Mouse (Mus musculus) ovary, postnatal 14 days (tissue): ENCODE measurements around the gene Col4a1.

Source experiments
- DNase-seq: peaks from one replicate; pipeline ENCODE4 v3.0.0; 2022; ENCODE audit warnings: low spot score

Gene Col4a1

DNA sequence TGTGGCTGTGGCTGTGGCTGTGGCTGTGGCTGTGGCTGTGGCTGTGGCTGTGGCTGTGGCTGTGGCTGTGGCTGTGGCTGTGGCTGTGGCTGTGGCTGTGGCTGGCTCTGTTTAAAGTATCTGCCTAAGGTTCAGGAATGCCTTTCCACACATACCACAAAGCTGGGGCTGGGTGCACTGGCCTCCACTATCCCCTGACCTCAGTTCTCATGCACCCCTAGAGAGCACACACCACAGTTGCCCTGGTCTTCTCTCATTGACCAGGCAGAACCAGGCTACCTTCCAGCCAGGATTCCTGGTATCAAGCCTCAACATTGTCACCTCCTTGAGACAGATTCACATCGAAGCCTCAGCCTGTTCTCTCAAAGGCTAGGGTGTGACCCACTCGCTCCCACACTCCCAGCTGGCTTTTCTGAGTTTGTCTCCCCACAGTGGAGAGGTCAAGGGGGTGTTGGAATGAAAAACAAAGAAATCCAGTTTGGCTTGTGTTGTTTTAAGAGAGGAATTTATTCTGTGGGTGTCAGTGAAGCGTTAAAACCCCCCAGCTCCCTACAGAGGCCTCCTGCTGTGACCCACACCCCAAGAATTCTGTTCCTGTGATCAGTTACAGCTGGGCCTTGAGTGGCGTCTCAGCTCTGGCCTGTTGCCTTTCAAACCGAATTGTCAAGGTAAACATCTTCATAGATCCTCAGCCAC is 15.2 kb upstream of the Col4a1 start:
- no peak for DNase-seq

DNA sequence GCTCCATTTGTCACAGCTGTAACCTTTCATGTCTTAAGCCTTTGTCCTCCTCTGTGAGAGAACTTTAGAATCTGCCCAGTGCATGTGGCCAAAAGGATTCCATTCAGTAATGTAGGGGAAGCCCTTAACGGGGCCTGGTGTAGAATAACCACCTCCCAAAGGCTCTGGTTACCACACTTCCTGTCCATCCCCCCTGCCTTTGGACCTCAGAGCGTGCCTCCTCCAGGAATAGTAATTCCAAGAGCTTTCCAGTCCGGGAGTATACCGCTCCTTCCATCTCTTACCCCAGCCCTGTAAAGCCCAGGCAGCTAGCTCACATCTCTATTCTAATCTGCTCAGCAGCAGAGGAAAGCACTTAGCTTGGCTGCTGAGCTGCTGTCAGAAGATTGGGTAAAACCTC is 14.7 kb upstream of the Col4a1 start:
- DNase-seq: no peak

DNA sequence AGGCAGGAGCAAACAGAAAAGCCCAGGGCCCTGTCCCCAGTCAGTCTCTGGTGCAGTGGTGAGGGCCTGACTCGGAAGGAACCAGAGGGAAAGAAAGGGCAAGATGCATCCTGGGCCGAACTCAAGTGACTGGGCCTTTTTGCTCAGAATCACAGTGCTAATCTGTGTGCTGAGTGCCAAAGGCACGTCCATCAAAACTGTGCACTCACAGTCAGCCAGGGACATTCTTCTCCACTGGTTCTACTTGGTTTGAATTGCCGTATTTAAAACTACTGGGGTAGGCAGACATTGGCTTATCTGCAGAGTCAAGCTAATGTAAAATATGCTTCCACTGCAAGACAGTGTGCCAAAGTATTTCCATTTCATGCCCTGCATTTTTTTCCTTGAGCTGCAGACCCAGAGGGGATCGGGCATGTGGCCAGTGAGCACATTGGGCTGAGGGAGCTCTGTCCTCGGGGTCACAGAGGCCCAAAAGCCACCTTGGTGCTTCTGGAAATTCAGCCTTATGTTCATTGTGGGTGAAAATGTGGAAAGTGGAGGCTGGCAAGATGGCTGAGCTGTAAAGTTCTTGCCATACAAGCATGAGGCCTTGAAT is 12.3 kb upstream of the Col4a1 start:
- no peak for DNase-seq

DNA sequence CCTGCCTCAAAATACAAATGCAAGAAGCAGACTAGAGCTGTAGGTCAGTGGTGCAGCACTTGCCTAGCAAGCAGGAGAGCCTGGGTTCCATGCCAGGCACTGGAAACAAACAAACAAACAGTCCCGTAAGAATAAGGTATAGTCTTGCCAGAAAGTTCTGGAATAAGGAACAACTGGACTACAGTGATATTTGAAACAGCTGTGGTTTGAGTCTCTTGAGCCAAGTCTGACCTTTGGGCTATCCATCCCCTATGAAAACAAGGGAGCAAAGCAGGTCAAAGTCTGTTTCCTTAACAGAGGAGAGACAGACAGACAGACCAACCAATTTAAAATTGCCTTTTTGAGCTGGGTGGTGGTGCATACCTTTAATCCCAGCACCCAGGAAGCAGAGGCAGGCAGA is 11.1 kb upstream of the Col4a1 start:
- no peak for DNase-seq

DNA sequence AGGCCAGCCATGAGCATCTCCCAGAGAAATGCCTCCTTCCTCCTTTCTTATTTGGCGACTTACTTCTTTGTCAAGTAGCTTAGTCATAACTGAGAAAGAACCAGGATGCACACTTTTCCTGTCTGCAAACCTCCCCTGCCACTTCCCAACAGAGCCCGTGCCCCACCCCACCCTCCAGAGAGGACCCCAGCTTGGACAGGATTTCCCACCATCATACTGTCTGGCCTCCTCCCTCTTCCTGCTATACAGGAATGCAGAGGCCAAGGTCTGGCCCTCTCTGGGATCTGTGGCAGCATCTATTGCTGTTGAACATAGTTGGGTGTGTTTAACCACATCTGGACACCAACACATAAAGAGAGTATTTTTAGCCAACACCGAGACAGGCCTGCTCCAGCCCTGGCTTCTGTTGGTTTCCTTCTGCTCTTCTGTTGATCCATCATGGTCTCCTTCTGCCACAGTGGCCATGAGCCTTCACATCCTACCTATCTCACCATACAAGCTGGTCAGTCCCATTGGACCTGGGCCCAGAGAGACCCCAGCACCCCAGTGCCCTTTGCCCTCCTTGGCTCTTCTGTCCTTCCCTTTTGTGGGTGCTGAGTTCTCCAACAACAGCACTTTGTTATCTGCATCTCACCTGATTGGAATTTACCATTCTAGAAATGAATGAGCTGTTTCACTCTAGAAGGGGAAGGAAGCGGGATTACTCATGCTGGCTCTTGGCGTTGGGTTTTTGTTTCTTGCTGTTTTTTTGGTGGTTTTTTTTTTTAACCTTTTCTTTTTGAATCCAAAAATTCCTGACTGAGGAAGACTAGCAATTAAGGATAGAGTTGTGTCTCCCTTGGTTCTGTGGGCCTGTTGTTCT is 10.3 kb upstream of the Col4a1 start:
- no peak for DNase-seq

DNA sequence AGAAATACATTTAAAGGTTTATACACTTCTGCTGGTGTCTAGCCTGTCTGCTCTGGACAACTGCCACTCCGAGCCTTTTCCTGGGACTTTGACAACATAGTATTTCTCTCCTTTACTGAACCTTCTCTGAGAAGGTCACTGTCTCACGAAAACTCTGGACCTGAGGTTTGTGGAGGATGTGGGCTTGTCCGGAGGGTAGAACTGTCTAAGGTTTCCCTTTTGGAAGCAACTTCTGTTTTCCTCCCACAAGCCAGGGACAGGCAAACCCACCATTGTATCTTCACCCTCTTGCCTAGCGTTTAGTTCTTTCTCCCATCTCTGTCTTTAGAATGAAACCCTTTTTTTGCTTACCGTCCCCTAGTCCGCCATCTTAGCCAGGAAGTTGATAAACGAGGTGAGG is 9.2 kb upstream of the Col4a1 start:
- DNase-seq: no peak

DNA sequence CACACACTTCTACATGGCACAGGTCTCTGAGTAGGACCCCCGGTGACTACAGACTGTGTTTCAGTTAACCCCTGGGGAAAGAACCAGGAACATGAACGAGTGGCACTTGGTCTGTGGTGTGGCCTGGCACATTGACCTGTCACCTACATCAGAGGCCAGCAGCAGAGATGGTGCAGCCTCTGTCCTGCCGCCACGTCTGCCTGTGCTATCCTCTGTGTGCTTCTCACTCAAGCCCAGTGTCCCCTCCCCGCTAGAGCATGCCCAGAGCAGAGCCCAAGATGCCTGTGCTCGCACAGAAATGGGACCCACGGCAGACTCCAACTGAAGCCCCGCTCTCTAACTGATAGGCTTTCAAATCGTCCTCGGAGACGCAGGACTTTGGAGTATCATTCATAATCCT is 6.8 kb upstream of the Col4a1 start:
- no peak for DNase-seq

DNA sequence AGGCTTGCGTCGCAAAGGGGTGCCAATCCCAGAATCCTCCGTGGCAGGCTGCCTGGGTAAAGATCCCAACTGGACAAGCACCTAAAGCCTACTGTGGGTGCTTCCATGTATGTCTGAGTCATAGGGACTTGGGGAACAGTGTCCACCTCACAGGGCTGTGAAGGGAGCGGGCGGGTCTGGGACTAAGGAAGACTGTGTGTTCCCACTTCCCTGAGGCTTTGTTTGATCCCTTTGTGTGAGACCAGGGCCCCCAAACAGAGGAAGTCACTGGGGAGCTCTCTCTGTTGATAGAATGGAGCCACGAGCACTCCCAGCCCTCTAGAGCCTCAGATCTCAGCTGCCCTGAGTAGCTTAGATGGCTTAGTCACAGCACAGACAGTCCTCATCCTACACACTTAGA is 3.5 kb upstream of the Col4a1 start:
- DNase-seq: no peak

DNA sequence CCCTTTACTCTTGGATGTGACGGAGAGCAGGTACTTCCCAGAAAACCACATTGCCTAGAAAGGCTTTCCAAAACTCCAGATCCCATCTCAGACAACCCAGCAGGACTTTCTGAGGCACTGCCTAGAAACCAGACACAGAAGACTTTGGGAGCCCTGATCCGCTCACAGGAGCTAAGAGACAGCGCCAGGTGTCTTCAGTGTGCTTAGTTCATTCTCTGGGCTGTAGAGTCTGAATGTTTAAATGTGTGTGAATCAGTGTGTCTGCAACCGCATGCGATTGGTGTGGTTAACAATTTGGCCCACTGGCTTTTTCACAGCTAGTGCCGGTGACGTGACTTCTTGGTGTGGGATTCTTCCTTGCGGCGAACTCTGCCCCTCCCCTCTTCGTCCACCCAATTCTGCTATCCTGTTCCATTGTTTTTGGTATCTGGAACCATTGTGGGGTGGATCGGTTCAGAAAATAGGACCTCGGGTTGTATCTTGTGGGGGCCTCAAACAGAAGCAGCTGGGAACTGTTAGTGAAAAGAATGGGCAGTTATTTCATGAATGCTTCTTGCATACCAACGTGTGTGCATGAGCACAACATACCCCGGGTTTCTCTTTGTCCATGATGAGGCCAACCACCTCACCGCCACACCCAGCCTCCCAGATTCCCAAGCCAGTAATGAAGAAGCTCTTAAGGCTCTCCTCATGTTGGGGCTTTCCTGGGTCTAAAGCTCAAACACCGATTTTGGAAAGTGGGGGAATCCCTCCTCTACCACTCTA is 2.7 kb upstream of the Col4a1 start:
- no peak for DNase-seq

DNA sequence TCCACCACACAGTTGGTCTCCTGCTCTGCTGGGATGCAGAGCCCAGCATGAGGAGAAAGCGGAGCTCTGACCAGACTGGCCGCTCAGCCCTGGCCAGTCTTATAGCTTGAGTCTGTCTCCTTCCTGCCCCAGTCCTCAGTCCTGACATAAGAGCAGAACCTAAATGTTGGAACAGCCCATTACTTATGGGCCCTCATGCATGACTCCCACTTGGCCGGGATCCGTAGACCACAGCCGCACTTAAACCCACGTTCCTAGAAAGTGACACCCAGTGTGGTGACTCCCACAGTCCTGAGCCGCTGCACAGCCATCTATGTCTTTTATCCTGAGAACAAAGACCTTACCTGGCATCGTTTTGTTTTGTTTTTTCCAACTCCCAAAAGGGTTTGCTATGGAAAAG is 2.0 kb upstream of the Col4a1 start:
- no peak for DNase-seq

DNA sequence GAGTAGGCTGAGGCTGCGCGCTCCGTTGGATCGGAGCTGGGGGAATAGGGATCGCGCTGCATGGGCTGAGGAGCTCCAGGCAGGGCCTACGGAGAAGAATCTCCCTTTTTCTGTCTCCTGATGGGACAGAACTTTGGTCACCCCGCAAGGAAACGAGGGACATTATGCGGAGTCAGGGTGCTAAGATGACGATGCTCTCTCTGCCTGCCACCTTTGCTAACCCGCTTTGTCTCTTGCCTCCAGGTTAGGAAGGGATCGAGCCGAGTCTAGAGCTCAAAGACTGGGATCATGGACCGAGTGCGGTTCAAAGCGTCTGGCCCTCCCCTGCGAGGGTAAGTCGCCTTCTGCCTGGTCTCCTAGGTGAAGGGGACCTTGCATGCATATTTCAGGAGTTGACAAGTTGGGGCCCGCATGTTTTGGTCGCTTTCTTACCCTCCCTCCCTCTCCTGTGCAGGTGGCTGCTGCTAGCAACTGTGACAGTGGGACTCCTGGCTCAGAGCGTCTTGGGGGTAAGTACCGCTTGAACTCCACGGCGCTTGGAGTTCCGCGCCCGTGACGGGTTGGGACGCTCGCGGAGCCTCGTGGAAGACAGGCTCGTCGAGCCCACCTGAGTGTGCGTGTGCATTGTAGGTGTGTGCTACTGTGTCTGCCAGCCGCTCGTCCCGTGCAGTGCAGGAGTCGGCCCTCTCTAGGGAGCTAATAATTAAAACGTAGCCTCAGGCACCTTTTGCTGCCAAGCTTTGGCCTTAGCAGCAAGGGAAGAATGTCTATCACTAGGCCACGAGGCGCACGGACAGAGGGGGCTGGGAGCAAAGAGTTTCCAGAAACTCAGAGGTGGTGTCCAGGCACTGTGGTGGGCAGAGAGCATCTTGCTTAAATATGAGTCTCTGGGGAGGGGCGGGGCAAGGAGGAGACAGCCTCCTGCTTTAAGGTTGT is 818 bp upstream of the Col4a1 start:
- DNase-seq: no peak

DNA sequence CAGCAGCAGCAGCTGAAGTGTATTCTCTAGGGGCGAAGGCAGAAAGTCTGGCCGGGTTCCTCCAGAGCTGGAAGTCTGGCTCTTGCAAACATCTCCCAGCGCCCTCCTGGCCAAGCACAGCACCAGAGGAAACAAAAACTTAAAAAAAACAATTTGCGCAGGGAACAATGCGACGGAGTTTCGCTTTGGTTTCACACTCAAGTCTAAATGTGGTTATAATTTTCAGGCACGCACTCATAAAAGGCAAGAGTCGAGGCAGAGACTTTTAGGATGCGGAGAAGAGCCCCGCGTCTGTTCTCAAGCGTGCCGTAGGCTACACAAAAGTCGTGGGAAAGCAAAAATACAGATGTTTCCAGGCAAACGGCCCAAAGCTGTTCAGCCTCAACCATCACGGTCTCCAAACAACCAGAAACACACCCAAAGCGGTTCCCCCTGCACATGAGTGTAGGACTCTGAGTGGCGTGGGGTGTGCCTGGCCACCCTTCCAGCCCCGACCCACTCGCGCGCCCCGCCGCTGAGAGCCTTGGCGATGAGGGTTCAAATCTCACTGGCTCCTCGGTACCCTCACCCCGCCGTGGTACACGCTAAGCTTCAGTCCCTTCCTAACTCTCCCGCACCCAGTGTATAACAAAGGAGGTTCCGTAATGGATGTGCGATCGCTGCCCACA is 811 bp downstream of the Col4a1 start:
- peak; percentile 27 for DNase-seq

DNA sequence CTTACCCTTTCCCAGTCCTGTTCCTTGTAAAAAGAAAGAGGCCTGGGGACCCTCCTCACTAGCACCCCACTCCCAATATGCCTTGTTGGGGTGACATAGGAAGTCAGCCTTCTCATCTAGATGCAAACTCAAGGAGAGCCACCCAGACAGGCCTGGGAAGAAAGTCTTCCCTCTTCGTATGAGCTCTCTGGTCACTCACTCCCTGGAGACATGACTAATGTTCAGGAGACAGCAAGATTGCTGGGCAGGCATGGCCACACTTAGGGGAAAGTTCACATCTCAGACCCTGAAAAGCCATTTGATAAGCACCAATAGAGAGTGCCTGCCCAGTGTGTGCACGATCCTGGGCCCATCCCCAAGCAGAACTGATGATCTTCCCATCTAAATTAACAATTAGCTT is 2.6 kb downstream of the Col4a1 start:
- DNase-seq: no peak

DNA sequence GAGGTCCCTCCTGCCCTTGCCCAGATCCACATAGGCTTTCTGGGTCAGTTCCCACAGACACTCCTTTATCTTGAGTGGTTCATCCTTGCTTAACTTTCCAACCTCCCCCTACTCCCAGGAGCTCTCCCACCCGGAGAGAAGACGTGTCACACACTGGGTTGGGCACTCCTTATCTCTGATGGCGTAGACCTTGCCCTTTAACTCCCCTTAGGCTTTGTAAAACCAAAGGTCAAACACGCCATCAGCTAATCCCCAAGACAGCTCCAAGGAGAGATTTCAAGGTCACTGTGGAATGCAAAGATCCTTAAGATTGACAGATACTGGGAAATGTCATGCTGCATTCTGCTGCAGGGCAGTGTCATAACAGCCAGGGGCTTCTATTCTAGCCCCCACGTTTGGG is 3.4 kb downstream of the Col4a1 start:
- DNase-seq: no peak

DNA sequence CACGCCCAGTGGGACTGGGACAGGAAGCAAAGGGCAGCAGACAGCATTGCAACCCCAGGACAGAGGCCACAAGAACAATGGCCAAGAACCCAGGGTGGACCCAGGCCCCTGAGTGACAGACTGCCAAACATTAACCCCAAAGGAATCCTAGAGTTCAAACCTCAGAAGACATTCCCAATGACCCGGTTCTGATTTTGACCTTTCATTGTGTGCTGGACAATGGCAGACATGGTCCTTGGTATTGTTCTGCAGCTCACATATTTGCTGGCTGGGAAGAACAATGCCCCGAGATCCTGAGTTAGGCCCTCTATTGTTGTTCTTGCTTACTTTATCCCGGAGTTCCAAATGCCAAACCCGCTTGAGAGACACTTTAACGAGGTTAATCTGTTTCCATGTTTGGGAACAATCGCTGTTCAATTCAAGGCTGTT is 4.0 kb downstream of the Col4a1 start:
- no peak for DNase-seq

DNA sequence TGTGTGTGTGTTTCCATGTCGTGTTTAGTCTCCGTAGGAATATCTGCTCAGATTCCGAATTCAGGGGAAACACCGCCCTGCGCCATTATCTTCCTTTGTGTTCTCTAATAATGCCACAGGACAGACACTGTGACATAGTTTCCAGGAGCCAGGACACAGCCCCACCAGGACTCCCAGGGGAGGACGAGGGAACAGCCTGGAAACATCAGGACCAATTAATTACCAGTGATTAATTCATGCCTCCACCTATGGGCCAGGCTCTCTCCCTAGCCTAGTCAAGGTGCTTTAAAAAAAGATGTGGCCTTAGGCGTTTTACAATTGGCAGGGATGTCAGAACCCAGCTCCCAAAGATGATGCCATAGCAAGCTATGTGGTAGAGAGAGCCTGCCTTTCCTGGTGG is 5.2 kb downstream of the Col4a1 start:
- DNase-seq: no peak

DNA sequence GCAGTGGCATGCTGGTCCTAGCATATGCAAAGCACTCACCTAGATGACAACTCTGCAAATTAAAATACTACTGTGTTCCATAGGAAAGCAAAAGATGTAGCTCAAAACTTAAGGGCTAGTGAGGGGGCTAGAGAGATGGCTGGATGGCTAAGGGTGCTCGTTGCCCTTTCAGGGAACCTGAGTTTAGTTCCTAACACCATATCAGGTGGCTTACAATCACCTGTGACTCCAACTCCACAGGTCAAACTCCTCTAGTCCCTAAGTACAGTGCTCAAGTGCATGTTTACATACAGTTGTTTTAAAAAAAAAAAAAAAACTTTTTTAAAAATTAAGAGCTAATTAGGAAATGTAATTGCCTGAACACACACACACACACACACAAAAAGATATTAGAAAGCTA is 7.1 kb downstream of the Col4a1 start:
- DNase-seq: no peak

DNA sequence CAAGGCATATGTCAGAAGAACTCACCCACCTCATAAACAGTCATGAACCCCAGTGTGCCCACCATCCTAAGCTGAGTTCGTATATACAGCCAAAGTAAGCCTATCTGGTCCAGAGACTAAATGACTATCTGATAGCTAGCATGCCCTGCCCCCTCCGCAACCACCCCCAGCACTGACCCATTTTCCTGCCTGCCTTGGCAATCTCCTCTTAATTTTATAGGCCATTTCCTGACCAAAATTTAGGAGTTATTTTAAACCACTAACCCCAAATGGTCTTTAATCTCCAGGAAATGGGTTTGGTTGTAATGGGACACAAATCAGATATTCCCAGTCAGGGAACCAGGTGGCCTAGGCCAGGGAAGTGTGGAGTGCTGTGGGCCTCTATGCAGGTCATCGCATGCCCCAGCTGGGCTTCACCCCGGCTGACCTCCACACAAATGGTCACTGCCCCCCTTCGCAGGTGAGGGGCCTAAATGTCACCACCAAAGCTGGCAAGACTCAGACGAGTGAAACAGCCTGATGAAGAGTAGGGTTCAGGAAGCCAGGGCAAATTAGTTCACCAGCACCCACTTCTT is 8.5 kb downstream of the Col4a1 start:
- no peak for DNase-seq

DNA sequence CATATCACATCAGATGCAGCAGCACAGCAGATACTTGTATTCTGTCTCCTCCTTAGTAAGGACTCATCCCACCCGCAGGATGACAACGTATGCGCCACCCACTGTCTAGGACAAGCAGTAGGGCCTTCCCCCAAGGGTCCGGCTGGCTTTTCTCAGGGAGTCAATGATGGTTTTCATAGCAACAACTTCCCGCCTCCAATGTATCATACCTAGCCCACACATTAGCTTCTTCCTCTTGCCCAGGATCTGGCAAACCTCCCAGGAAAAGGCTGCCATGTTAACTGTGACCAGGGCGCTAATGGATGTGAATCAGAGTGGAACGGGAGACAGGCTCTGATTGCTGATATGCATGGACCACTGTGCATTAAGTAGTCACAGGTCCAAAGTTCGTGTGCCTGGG is 12.2 kb downstream of the Col4a1 start:
- DNase-seq: no peak

DNA sequence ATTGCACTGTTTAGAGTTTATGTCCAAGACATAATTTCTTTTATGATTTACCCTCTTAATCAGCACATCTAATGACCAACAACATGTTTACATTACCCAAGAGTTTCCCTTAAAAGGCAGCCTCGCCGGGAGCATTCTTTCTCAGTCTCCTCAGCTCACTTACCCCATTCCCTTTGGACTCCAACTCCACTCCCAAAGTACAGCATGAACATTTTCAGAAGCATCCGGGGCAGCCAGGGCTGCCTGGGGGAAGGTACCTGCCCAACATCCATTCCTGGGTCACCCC is 13.4 kb downstream of the Col4a1 start:
- no peak for DNase-seq
